Mouse (Mus musculus) urinary bladder, postnatal 10 days (tissue): ENCODE measurements around the gene Tmem269.
A peak's percentile ranks its signal among the peaks of the same experiment; 100 is the strongest.

Source experiments
- DNase-seq: peaks from one replicate; pipeline ENCODE4 v3.0.0; 2022; ENCODE audit warnings: low spot score

The Tmem269 gene

GRCm38 (mm10) chr4:119234348-119234747 is 16.3 kb upstream of the Tmem269 start:
- no peak for DNase-seq

DNA sequence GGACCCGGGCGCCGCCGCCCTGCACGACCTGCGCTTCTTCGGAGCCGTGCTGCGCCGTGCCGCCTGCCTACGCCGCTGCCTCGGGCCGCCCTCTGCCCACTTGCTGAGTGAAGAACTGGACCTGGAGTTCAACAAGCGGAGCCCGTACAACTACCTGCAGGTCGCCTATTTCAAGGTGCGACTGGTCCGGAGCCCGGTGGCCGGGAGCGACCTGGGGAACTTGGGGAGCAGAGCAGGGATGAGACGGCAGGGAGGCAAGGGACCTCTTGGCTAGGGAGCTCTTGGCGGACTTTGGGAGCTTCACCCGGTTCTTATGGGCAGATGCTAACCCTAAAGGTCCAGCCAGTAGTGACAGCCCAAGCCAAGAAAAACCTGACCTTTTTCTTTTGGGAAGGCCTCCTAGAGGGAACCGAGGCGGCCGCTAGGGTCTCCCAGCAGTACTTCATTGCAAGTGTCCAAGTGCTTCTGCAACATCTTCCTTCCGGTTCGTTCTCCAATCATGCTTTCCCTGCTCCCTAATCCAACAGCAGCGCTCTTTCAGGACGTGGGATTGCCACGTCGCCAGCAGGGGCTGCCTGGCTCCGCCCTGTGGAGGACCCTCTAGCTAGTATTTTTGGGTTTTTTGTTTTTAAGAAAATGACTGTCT is 15.4 kb upstream of the Tmem269 start:
- no peak for DNase-seq

DNA sequence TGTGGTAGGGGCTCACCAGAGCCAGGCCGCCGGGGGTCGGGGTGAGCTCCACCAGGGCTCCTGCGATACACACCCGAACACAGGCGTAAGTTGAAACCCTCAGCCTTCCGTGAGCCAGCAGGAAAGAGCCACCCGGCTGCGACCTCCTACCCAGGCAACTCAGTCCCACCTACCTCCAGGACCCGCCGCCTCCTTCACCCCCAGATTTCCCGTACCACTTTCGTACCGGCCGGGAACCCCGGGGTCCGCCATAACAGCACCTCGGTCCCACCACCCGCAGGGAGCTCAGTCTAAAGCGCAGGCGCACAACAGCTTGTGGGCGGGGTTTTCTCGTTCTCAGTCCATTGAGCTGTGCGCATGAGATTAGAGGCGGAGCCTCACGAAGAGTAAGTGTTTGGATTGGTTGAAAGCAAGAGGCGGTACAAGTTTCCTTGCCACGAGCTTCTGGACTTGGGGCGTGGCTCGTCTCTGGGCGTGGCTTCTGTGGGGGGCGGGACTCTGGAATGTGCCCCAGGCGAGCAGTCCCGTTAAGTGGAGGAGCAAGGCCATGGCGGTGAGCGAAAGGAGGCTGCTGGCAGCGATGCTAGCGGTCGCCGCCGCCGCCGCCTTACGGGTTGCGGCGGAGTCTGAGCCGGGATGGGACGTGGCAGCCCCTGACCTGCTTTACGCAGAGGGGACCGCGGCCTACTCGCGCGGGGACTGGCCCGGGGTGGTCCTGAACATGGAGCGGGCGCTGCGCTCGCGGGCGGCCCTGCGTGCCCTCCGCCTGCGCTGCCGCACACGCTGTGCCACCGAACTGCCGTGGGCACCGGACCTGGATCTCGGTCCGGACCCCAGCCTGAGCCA is 14.6 kb upstream of the Tmem269 start, which contains the start of the genes AU022252 and P3h1:
Gene AU022252 (minus strand): TSS at position 303 of the 846 bp plus-strand sequence.
Gene P3h1 (plus strand): TSS at position 506 of the 846 bp plus-strand sequence.
- DNase-seq = peak; percentile 95

DNA sequence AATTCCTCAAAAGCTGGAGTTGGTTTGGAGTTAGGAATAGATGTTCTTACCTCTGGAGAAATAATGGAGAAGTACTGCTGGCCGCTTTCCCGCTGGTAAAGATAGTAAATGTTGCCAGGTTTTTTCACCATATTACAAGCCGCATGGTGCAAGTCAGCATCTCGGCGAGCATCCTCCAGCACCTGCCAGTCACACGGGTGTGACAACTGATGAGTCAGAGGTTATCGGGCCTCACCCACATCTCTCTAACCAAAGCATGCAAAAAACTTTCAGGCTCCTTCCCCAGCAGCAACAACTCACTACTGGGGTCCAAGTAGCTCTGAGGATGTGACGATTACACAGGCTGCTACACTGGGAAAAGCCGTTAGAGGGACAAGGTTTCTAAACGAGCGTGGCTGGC is 8.7 kb upstream of the Tmem269 start:
- DNase-seq = no peak

GRCm38 (mm10) chr4:119225719-119226118 is 7.7 kb upstream of the Tmem269 start:
- DNase-seq = no peak

- no peak for DNase-seq
Measured at GRCm38 (mm10) chr4:119224534-119224933, 6.5 kb upstream of the Tmem269 start.

GRCm38 (mm10) chr4:119223696-119224095 is 5.7 kb upstream of the Tmem269 start:
- DNase-seq = no peak

- DNase-seq = no peak
Measured at GRCm38 (mm10) chr4:119216667-119217066, 1.4 kb downstream of the Tmem269 start.

DNA sequence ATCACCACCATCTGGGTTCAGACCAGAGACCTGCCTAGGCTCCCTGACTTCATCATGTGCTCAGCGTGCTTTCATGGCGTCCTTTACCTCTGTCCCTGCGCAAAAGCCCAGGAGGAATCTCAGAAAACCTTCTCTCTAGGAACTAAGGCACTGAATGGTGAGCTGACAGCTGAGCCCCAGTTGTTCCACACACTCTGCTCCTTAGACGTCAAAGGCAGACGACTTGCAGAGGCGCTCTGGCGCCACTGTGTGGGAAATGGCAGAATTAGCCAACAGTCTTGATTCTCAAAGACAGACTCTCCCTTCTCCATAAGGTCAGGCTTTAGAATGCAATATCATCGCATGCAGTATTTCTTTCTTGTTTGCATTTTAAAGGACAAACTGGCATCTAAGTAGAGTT is 13.3 kb downstream of the Tmem269 start:
- no peak for DNase-seq

GRCm38 (mm10) chr4:119198105-119198504 is 19.9 kb downstream of the Tmem269 start:
- DNase-seq = no peak

GRCm38 (mm10) chr4:119195582-119196320 is 22.3 kb downstream of the Tmem269 start:
- DNase-seq = no peak

GRCm38 (mm10) chr4:119194909-119195581 is 23.0 kb downstream of the Tmem269 start, which contains the start of gene Svbp:
Svbp (plus strand) TSS chr4:119195306.
- DNase-seq = peak; percentile 66

- no peak for DNase-seq
Measured at GRCm38 (mm10) chr4:119192757-119193156, 25.3 kb downstream of the Tmem269 start.

GRCm38 (mm10) chr4:119191273-119191672 is 26.7 kb downstream of the Tmem269 start:
- DNase-seq = no peak

GRCm38 (mm10) chr4:119190618-119191017 is 27.4 kb downstream of the Tmem269 start:
- DNase-seq = no peak

GRCm38 (mm10) chr4:119189864-119190263 is 28.2 kb downstream of the Tmem269 start, which contains the start of gene Ermap:
Ermap (minus strand) TSS chr4:119190011.
- DNase-seq = no peak

DNA sequence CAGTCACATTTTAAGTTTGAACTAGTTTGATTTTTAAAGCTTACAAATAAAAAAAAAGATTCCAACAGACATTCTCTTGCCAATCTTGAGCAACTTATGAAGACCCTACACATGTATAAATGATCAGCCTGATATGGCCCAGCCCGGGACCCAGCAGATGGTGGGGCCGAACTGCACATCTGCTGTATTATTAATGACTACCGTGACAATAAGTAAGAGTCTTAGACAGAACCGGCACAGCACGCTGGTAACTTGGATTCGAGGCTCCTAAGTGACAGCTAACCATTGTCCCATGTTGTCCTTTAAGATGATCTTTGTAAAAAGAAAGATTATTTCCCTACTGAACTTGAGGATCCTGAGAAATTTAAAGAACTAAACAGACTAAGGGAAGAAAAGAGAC is 28.6 kb downstream of the Tmem269 start:
- no peak for DNase-seq

- no peak for DNase-seq
Measured at GRCm38 (mm10) chr4:119188060-119188785, 29.8 kb downstream of the Tmem269 start.

DNA sequence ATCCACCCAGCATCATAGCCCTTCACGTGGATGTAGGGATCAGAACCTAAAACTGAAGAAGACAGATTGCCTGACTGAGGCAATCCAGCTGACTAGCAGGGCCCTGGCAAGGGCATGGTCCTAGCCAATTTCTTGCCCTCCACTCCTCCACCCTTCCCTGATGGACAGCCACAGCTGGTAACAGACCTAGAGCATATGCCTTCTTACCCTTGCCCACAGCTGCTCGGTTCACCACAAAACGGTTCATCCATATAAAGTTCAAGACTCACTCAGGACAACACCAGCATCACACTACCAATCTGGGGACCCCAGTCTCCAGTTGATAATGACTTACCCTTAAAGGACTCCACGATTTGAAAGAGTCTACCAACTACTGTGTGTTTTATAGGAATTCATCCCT is 32.2 kb downstream of the Tmem269 start:
- DNase-seq = no peak

DNA sequence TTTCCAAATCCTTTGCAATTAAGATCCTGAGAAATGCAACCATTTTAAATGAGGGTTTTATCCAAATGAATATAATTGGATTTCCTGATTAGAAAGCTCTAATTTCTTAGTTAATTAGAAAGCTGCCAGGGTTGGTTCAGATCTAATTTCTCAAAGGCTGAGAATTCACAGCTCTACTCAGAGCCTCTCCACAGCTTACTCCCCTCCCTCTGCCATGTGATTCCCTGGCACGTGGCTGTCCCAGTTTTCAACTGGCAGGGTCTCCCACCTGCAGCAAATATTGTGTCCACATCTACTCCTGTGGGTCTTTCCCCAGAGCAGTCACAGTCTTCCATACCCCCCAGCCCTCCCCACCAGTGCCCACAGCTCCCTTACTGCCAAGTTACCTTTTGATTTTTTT is 34.5 kb downstream of the Tmem269 start:
- DNase-seq = no peak

DNA sequence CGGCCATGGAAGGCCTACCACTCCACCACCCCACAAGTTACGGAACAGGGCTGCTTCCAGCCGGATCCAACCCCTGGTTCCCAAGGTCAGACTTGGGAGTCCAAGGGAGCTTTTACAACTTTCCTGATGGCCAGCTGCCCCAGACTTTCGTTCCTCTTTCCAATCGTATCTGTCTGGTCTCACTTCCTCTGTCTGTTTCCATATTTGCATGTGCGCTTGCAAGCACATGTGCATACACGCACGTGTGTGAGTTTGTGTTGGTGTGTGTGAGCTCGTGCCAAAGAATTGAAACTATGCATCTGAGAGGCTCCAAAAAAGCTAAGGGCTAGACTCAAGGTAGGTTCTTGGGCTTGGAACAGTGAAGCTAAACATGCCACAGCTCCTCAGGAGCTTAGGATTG is 36.6 kb downstream of the Tmem269 start:
- DNase-seq = no peak
